Mouse (Mus musculus): Measurements from ENCODE around the gene Syt16.

Syt16 gene

DNA sequence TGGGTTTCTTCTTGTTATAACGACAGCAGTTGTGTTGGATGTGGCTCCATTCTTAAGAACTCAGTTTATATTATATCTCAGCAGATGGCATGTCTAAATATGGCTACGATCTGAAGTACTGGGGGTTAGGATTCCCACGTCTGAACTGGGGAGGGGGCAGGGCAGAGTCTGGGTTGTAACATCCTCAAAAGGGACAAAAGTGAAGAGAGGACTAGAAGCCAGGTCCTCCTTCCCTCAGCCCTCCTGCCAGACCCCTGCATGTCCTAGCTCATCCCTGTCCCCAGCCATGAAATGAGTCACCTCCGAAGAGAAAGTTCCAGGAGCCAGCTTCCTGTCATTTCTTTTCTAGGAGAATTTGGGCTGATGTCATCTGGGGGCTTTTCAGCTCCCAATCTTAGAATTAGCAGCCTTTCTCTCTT, 111.2 kb downstream of the Syt16 start:
- no peak for DNase-seq (ENCODE audit: low spot score)

DNA sequence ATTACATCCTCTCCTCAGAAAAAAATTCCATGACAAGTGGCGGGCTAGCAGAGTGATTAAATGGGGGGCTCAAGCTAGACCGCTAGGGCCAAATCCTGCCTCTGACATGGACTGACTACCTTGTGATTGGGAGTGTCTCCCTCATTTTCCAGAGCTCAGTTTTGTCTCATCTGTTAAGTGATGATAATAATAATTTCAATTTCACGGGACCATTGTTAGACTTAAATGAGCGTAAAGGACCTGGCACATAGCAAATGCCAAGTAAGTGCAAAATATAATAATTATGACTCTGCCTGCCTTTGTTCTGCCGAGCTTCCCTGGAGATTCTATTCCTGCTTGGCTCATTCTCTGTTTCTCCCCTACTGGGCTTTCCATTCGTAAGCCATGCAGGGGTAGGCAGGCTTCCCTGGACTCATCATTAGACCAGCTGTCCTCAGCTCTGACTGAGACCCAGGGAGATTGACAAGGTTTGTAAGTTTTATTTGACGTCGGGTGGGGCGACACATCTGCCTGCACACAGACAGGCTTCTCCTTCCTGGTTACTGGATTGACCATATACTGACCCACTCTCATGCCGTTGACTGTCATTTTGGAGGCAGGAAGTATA, 112.1 kb downstream of the Syt16 start:
- DNase-seq (ENCODE audit: low spot score): no peak

DNA sequence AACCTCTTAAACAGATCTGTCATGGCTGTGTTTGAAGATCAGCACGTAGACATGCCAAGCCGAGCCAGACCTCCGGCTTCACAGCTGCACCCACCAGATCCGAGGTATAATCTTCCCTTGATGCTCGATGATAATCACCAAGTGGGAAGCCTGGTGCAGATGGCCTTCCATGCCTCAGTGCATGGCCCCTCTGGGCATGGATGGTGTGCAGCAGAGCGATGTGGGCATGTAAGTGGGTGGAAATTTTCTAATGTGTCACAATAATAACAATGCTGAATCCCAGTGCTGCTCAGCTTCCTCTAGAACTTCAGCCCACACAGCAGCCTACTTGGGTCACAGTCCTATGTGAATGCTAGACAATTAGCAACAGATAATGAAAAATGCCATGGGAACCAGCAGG, 119.4 kb downstream of the Syt16 start:
- DNase-seq (ENCODE audit: low spot score): no peak

DNA sequence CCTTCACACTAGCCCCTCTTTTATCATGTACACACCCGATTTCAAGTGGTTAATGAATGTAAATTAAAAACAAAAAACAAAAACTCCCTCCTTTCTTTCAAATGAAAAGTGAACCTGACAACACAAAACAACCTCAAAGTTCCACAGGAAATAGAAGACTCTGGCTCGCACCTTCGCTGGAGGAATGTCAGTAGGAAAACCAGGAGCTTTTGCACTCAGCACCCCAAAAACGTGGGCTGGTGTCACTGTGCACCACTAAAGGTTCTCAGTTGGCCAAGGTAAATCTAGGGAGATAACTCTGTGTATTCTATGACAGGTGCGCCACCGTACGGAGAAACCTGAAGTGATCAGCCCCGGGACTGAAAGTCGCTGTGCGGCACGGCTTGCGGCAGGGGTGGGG, 128.3 kb downstream of the Syt16 start:
- no peak for DNase-seq (ENCODE audit: low spot score)

DNA sequence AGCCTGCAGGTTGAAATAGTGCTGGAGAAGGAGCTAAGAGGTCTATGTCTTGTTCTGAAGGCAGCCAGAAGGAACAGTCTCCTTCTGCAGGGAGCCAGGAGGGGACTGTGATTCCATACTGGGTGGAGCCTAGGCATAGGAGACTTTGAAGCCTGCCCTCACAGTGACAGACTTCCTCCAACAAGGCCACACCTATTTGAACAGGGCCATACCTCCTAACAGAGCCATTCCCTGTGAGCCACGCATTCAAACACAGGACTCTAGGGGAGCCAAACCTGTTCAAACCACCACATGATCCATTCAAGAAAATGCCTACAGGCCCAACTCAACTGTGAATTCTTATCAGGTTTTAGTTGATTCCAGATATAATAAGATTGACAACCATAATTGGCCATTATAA, 130.8 kb downstream of the Syt16 start:
- DNase-seq (ENCODE audit: low spot score): no peak

DNA sequence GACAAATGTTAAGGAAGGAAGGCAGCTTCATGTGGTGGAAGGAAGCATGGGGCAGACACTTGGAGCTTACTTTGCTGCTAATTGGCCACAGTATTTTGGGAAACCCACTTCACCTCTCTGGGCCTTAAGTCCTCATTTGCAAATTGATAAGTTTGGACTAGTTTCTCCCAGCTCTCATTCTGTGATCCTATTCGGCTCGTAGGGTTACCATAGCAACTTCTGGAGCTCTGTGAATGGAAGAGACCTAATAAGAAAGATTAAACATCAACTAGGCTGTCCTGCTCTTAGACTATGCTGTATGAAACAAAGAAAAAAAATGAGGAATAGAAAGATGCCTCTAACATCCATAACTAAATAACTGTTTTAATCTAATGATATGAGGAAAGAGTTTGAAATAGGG, 134.3 kb downstream of the Syt16 start:
- no peak for DNase-seq (ENCODE audit: low spot score)

DNA sequence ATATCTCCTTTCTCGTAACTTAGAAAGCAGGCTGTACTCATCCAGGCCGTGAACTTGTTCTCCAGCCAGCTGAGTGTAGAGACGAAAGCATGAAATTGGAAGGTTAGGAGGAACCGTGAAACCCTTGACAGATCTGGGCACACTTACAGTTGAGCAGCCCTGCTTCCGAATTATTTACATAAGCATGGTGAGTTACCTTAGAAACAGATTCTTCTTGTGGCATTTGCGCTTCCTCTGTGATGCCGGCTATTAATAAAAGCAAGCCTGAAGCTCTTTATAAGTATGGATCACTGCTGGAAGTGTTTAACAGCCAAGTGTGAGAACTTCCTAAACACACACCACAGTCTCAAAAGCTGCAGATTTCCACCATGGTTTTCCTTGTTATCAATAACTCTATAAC, 144.7 kb downstream of the Syt16 start:
- no peak for DNase-seq (ENCODE audit: low spot score)

DNA sequence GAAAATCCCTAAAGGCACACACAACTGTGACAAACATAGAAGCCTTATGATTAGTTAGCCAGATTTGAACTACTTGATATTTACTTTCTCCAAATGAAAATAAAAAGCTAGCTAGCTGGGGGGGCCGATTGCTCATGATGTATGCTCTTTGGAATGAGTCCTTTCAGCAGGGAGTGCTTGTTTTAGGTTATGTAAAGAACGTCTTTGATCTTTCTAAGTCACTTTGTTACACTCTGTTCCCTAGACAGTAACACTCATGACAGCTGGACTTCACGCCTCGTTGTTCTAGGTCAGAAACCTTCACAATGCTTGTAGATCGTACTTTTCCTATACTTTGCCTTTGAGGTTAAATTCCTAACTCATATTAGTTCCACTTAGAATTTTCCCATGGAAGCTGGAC, 146.9 kb downstream of the Syt16 start:
- DNase-seq (ENCODE audit: low spot score): no peak

DNA sequence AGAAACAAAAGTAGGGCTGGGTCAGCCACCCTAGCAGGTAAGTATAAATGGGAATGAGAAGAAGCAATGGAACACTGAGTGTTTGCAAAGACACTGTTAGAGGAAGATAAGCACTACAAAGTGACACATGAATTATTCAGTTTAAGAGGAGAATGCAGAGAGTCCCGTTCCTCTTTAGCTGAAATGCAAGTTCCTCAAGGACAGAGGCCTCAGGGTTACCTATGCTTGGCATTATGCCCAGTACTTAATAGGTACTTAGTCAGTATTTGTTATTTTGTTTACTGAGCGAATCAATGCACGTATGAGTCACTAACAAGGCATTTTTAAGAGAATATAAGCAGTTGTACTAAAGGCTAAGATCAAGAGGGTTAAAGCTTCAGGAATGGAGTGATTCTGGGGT, 163.3 kb downstream of the Syt16 start:
- no peak for DNase-seq (ENCODE audit: low spot score)

DNA sequence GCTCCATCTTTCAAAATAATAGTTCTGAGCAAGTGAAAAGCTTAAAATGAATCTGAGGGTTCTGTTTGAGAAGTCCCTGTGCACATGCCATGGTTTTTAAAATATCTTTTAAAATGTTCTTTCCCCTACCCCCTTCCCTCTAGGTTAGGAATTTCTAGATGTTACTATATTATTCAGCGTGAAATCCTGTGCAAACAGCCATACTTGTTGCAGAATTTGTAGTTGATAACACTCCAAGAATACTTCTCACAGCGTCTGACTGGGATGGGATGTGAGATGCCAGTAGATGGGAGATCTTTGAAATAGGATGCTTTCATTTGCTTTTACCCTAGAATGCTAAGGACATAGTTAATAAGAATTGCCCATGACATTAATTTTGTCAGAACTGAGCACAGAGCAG, 165.6 kb downstream of the Syt16 start:
- DNase-seq (ENCODE audit: low spot score): no peak

DNA sequence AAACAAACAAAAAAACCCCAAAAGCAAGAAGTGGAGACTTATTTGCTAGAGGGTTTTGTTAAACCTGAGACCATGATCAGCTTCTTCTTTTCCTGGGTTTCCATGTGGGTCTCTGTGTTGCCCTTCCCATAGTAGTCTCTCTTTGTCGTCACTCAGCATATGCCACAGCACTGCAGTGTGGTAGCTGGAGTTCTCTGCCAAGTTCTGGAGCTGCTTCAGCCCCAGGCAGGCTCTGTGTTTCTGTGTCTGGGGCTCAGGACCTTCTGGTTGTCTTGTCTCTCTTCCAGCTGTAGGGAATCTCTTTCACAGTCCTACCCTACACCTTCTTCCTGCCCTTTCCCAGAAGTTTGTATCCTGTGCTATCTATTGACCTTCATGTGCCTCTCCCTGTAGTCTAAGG, 173.8 kb downstream of the Syt16 start:
- no peak for DNase-seq (ENCODE audit: low spot score)

DNA sequence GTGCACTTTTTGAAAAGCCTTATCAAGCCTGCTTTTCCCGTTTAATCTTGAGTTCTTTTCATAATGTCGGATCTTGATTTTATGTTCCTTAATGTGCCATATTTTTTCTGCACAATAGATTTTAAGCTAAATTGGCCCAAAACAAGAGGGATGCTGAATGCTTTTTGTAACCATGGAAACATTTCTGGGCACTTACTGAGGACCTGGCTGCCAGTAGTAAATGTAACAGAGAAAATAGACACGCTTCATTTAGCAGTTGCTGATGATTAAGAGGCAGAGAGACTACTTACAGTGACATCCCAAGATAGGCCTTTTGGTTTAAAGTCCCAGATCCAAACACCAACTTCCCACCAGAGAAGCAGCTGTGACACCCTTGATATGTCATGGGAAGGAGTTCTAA, 176.4 kb downstream of the Syt16 start:
- no peak for DNase-seq (ENCODE audit: low spot score)

DNA sequence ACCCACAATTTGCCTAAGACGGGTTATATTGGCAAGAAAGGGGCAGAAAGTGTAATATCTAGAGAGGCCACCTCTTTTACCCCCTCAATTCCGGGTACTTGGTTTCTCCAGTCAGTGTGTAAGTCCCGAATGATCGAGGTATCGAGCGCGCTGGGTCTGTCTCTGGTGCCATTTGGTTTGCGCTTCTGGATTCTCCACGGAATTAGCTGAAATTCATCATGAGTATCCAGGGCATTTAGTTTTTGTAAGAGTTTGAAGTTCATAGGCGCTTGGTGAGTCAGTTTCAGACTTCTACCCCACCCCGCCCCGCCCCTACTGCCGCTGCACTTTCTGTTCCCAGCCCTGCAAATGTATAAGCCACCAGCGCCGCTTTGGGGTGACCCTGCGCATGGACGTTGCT, 187.1 kb downstream of the Syt16 start:
- no peak for DNase-seq (ENCODE audit: low spot score)

DNA sequence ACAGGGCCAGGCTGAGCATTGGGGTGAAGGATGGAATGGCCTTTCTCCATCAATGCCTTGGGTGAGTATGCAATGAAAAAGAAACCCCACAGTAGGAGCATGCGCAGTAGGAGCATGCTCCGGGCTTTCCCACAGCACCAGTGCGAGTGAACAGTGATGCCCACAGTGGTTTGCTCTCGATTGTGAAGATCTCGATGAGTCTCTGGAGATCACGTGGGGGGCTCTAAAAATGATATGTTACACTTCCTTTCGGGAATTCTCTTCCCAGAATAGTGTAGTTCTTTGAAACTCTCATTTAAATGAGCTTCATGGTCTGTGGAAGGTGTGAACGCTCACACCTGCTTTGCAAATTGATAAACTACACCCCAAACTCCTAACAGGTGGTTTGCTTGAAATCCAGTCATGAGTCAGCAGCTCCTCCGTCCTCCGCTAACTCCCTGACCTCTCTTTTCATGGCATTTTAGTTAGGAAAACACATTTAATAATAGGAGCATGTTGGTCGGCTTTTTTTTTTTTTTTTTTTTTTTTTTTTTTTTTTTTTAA, 190.9 kb downstream of the Syt16 start:
- DNase-seq (ENCODE audit: low spot score): no peak

DNA sequence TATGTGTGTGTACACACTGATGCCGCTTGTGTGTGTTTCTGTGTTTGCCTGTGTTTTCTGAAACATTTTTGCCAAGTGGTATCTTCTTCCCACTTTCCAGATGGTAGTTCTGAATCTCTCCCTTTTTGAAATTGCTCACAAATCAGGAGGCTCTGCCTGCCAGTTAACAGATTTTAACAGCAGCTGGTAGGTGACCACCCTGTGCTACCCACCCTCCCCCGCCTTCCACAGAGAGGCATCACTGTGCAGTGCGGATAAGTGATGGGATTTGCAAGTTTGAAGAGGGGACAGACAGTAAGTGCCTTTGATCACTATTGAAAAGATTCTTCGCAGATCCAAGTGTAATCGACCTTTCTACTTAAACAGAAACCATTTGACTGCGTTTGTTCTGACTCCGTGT, 191.4 kb downstream of the Syt16 start:
- no peak for DNase-seq (ENCODE audit: low spot score)

DNA sequence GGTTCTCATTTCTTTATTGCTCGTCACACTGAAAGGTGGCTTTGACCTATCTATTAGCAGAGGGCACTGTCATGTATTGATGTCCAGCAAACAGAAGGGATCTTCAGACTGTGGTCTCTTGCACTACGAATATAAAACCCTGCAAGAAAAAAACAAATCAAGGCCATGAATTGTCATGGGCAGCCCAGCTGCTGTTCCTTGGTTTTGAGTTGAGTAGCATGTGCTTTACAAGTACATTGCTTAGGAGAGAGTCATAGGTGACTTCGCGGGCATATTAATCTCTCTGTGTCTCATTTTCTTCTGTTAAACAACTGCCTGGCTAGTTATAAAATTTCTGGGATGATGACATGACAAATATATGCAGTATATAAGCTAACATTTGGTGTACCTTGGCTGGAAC, 192.4 kb downstream of the Syt16 start:
- no peak for DNase-seq (ENCODE audit: low spot score)

DNA sequence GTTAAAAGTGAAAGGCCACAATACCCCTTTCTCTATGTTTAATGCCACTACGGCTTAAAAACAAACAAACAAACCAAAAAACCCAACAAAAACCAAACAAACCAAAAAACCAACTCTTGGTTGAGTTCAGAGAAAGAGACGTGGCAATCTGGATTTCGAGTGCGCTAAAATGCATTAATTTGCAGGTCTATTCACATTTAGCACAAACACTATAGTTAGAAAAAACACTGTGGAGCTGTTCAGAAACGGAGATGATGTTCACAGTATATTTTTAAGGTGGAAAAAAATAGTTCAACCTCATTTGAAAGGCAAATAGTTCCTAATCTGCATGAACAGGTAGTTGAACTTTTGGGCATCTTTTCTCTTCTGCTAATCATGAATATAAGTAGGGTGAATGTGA, 192.8 kb downstream of the Syt16 start:
- DNase-seq (ENCODE audit: low spot score): no peak

DNA sequence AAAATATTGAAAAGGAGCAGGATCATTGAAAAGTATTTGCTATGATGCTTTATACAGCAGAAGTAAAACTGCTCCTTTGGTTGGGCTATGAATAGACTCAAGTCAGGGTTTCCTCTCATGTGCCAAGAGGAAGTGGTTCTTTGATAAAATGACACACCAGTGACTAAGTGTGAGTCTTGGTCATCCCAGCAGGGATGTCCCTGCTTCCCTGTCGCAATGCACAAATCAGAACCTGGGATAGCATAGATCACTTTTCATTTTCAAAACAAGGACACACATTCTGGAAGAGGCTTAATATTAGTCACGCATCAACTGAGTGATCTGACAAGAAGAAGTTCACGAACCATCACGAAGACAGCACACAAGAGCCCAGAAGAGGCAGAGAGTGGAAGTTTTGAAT, 195.1 kb downstream of the Syt16 start:
- DNase-seq (ENCODE audit: low spot score): no peak

DNA sequence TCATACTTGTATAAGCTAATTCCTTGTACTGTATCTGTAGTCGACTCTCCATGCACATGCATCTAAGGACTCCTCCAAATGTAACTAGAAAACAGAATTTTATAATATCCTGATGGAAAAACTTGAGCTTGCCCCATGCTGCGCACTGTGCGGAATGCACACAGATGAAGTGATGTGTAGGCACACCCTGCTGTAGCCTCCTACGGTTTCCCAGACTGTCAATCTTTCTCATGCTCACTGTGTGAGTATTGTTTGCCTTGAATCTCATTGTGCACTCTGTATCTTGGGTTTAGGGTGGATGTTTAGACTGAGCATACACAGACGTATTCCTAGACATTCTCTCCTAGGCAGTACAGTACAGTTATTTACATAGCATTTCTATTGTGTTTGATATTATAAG, 203.9 kb downstream of the Syt16 start:
- no peak for DNase-seq (ENCODE audit: low spot score)

DNA sequence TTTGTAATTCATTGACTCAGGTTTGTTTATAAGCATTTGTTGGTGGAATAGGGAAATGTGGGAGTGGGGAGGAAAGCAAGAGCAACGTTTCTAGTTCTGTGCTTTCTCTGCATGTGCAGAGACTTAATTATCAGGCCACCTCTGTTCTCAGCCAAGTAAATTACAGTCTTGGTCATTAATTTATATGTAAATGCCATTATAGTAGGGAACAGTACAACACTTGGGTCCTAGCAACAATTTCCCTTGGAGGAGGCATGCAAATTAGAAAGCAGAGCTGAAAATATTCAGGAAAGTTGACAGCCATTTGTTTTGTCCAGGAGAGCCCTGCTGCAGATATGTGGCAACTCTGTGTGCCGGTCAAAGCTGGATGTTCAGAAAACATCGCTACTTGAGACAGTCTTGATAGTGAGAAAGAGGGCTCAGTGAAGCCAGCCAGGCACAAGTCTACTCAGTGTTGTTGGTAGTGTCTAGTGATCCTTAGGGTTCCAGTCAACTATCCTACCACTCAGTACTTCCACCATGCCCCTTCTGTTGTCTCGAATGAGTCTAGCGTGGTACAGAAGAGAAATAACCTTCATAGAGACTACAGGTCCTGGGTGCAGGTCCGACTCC, 205.1 kb downstream of the Syt16 start:
- DNase-seq (ENCODE audit: low spot score): no peak

DNA sequence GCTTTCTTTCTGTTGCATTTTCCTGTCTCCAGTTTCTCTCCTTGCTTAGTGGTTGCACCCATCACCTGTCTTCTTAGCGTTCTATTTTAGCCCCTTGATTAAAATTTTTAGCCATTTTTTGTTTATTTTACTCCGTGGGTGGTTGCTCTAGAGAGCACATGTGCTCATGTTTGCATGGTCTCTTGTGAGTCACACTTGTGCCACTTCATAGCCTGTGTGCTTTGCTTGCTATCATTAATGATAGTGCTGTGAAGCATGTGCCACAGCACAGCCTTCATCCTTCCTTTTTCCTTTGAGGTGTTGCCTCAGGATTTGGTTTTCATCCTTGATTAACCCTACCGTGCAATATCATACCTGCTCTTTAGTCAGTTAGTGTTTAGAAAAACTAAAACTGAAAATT, 214.7 kb downstream of the Syt16 start:
- no peak for DNase-seq (ENCODE audit: low spot score)

DNA sequence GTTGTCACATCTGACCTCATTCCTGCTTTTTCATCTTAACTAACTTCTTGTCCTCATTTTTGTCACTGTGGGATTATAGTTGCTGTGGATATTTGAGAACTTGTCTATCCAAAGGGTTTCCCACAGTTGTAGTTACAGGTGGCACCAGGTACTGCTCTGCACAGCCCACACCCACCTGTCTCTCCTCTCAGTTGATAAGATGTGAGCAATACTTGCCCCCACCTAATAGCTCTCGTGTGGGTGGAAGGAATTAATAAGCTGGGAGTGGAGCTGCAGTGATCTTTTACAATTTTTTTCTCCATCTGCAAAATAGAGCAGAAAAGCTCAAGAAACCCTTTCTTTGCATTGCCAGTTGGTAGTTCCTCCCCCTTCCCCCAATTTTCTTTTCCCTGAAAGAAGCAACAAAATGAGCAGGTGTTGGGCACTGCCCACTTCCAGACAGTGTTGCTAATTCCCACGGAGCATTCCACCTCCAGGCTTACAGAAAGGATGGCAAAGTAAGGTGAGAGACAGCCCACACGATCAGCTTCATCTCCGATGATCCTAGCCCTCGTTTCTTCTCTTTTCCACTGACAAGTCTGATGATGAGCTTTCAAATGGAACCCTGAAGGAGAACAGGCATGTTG, 218.8 kb downstream of the Syt16 start:
- no peak for DNase-seq (ENCODE audit: low spot score)

DNA sequence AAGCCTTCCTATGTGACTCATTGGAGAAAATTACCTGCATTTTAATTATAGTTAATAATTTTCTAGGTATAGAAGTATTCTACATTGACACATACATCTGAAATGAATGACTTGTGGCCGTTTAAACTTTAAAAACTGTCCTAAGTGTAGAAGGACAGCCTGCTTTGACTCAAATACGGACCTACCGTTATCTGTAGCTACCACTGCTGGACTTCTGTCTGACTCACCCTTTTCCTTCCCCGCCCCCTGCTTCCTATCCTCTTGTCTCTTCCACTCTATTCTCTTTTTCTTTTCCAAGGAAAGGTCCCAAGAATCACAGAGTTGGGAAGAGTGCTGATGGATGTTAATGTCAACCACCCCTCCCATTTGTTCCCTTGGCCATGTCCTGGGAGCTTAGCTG, 222.4 kb downstream of the Syt16 start:
- no peak for DNase-seq (ENCODE audit: low spot score)

DNA sequence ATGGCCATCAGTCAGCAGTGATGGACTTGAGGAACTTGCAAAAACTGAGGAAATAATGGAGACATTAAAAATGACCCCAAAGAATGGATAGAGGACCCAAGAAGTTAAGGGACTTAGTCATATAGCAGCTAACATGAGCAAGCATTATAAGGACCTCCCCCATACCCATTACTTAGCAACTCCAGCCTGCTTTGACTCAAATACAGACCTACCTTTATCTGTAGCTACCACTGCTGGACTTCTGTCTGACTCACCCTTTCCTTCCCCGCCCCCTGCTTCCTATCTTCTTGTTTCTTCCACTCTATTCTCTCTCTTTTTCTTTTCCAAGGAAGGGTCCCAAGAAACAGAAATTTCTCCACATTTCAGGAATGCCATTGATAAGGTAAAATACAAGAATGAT, 223.2 kb downstream of the Syt16 start:
- DNase-seq (ENCODE audit: low spot score): no peak

Measured in ovary, postnatal 14 days (tissue).